Mouse (Mus musculus) megakaryocyte progenitor cell, adult 5-6 weeks (primary cell): ENCODE data around the gene Sgcg. TPM values are rescaled to one million over a fixed set of nuclear protein-coding genes. Genes with fewer than 3 reads are reported as not detected.

Source experiments
- ATAC-seq: replicated peaks from 2 replicates; pipeline ENCODE4 v1.8.0; 2016; ENCODE audit warnings: mild to moderate bottlenecking, moderate TSS enrichment, inconsistent platforms; ENCODE audit not compliant: poor library complexity
- total RNA-seq, 2 experiments: library from RNA; stranded (forward) in 1 of 2; stranded (reverse) in 1 of 2; fragments of 157-497, 149-512 nt in 1 of 2; fragments of 200-1000 nt in 1 of 2; gene quantifications; 2 replicates each; pipeline versions ENCODE4 v1.2.3 to v1.2.4; 2015 to 2017

Sgcg gene
- total RNA-seq, 2 experiments from 2014 or later, result not detected

GRCm38 (mm10) chr14:61235846-61236474, 22.3 kb downstream of the Sgcg start:
- no peak for ATAC-seq

DNA sequence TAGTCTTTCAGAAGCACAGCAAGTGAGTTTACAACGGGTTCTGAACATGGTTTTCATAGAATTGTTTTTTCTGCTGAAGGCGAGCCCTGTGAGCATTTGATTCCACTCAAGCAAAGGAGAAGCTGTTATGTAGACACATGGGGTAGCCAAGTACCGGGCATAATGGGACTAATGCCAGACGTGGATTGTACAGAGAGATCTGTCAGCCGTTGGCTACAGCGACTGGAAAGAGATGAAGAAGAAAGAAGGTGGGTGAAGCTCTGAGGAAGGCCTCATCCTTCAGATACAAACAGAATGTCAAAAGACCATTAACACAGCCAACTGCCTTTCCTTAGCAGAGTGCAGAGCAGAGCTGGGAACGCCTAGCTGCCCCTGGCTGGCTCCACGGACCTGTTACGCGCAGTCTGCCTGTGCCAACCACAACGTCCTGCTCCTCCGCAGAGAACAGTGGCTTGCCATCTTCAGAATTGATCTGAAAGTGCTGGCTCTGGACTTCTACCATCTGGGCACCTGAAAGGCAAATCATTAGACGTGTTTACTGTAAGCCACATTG, 26.2 kb downstream of the Sgcg start:
- no peak for ATAC-seq

GRCm38 (mm10) chr14:61230179-61230578, 28.1 kb downstream of the Sgcg start:
- no peak for ATAC-seq

GRCm38 (mm10) chr14:61229763-61230162, 28.5 kb downstream of the Sgcg start:
- peak; percentile 98 for ATAC-seq

- no peak for ATAC-seq
Measured at GRCm38 (mm10) chr14:61226151-61226550, 32.1 kb downstream of the Sgcg start.

DNA sequence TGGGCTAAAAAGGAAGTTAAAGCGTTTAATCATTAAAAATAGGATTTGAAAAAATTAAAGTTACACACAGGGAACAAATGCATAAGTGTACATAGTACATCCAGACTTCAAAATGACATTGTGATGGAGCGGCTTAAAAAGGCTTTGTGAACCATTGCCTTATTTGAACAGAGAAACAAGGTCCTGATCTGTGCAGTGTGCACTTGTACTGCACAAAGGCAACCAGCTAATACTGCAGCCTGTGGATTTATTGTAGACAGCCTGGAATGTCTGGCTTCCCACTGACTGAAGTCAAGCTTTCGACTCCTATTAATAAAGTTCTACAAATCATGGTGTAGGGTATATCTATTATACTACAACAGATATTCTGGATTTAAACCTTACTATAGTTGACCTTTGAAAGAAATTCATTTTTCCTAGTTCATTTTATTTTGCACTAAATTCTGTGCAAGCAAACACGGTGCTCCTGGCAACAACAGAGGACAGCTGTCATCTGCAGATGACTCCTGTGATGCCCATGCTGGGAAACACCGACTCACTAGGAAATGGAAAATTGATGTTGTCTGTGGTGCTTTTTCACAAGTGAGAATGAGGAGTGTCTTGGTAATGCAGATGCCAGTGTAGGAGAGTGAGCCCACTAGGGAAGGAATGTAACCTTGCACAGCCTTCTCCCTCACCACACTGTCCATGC, 33.8 kb downstream of the Sgcg start:
- no peak for ATAC-seq

DNA sequence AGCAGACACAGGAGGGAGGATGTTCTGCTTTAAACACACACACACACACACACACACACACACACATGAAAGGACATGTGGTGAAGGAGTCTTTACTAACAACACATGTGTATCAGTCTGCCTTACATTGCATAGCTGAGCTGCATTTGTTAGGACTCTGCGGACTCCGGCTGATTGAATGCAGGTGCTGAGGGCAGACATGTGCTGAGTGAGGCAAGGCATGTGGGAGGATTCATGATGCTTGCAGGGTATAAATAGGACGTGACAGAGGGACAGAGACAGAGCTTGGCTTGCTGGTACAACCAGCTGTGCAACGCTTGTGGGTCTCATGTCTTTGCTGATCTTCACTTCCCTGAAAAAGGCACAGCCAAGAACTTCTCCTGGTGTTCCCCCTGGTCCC, 34.5 kb downstream of the Sgcg start:
- no peak for ATAC-seq

DNA sequence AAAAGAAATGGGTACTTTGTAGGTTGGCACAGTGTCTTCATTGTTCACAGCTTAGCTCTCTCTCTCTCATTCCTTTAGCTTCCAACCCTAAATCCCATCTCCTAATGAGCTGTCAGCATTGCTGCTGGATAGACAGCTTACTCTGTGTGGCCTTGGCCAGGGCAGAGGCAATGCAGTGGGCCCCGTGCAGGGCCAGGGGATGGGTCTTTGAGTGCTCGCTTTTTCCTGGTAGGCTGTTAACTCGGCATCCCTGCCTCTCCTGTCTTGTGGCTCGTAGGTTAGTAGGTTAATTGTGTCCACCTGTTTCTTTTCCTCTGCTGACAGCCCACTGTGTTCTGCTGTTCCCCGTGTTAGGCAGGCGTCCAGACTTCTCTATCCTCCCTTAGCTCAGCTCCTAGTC, 35.8 kb downstream of the Sgcg start:
- ATAC-seq, result no peak

- ATAC-seq, result no peak
Measured at GRCm38 (mm10) chr14:61221166-61221565, 37.1 kb downstream of the Sgcg start.

DNA sequence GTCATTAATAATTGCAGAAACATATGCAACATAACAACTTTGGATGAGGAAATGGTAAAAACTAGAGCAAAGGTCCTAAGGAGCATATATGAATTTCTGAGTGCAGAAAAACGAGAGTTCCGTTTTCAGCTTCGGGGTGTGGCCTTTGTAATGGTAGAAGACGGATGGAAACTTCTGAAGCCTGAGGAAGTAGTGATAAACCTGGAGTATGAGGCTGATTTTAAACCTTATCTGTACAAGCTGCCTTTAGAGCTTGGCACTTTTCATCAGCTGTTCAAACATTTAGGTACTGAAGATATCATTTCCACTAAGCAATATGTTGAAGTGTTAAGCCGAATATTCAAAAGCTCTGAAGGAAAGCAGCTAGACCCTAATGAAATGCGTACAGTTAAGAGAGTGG, 46.5 kb downstream of the Sgcg start:
- ATAC-seq, result no peak

- no peak for ATAC-seq
Measured at GRCm38 (mm10) chr14:61210111-61210510, 48.2 kb downstream of the Sgcg start.

- ATAC-seq, result no peak
Measured at GRCm38 (mm10) chr14:61194416-61194815, 63.9 kb downstream of the Sgcg start.

GRCm38 (mm10) chr14:61192326-61192725, 66.0 kb downstream of the Sgcg start:
- ATAC-seq, result no peak

GRCm38 (mm10) chr14:61191904-61192303, 66.4 kb downstream of the Sgcg start:
- no peak for ATAC-seq

GRCm38 (mm10) chr14:61173229-61173628, 85.1 kb downstream of the Sgcg start:
- peak; percentile 56 for ATAC-seq

GRCm38 (mm10) chr14:61172548-61173158, 85.6 kb downstream of the Sgcg start:
- peak; percentile 93 for ATAC-seq

DNA sequence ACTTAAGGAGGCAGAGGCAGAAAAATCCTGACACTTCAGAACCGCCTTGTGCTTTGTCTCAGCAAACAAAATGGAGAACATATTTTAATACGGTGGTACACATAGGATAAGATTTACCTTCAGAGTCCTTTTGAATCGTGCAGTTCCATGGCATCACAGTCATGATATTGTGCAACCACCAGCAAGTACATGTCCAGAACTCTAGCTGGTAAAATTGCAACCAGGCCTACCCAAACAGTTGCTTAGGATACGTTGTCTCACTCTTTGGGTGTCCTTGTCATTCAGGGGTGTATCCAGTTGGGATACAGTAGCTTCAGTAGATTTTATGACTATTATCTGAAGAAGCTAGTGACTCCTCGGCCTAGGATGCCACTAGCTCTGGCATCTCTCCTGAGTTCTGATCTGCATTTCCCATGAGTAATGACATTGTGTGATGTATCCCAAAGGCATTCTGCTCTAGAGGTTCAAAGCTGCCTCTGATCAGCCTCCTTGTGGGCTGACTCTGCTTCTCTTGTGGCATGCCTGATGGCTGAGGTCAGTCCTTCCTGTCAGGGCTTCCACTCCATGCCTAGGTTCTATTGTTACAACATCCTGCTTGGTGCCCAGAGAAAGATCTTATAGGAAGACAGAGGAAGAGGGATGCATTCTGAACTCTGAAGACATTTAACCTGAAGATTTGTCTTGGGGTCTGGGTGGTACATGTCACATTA, 86.9 kb downstream of the Sgcg start:
- ATAC-seq, result no peak
